In genomic region chr3:39443328-39443727, GRCm38 (mm10) we compare ENCODE assay signal across 11 mouse cellular contexts.
DNase-seq lines count a peak whose midpoint lies in the region; ATAC-seq and TF ChIP-seq lines count a peak whose summit lies in the region.
"Had no signal": no experiment of that assay in that cellular context is flagged by ENCODE, and none has a peak within 500 bp of the region (broad histone marks: within the 10 kb centered on the region; RNA-seq: fewer than 3 reads in every experiment).

No protein-coding gene starts in this region.

- peak overlapping the region; percentile 11; the same call in 1 of the 2 replicates for H3K4me2 ChIP-seq in hindbrain, postnatal 0 days (ENCODE audit: low read depth, low read length)
- no peak overlapping the region for H3K4me2 ChIP-seq in hindbrain, embryonic 12.5 days (replicated peaks)
- peak overlapping the region; percentile 50 for H3K4me2 ChIP-seq in embryonic facial prominence, embryonic 13.5 days
- H3K4me2 ChIP-seq: lung, embryonic 15.5 days had no signal

- no peak overlapping the region for H3K27ac ChIP-seq in hindbrain, postnatal 0 days
- no peak overlapping the region for H3K27ac ChIP-seq in hindbrain, embryonic 12.5 days
- H3K27ac ChIP-seq in embryonic facial prominence, embryonic 13.5 days = 0 out of 2 replicates have a peak overlapping the region, but pooled peaks have one; percentile 34
- H3K27ac ChIP-seq in gastrocnemius, adult 2 months = no peak overlapping the region
- H3K27ac ChIP-seq: lung, embryonic 15.5 days had no signal

- ATAC-seq in hindbrain, postnatal 0 days = peak; percentile 58; the same call in 1 of the 2 replicates
- ATAC-seq in hindbrain, embryonic 12.5 days (ENCODE audit: low FRiP score) = no peak
- no peak for ATAC-seq in embryonic facial prominence, embryonic 13.5 days (ENCODE audit: insufficient number of reproducible peaks, insufficient read depth, low FRiP score, low TSS enrichment, low read depth)

- intact Hi-C loops in gastrocnemius, adult 2 months (cut with DNase I) = no loop called here

- no peak overlapping the region for H3K4me3 ChIP-seq in hindbrain, postnatal 0 days (ENCODE audit: low read length)
- H3K4me3 ChIP-seq in hindbrain, embryonic 12.5 days = no peak overlapping the region
- H3K4me3 ChIP-seq in embryonic facial prominence, embryonic 13.5 days = no peak overlapping the region
- peak overlapping the region; percentile 39 for H3K4me3 ChIP-seq in gastrocnemius, adult 2 months
- H3K4me3 ChIP-seq: lung, embryonic 15.5 days had no signal

- TF ChIP-seq CTCF in hindbrain, postnatal 0 days (IDR thresholded peaks at IDR 0.05; ENCODE audit: low read depth) = no peak
- no peak for TF ChIP-seq CTCF in gastrocnemius, adult 2 months (IDR thresholded peaks at IDR 0.05)

- WGBS in hindbrain, postnatal 0 days = 46% methylated on average over 10 of the region's 10 CpGs
- WGBS in hindbrain, embryonic 12.5 days = 74% methylated on average over 10 of the region's 10 CpGs
- WGBS in embryonic facial prominence, embryonic 13.5 days = 41% methylated on average over 10 of the region's 10 CpGs

- H3K27me3 ChIP-seq in hindbrain, postnatal 0 days (ENCODE audit: insufficient read depth, low read length) = no peaks in the 10 kb centered on the region
- no peaks in the 10 kb centered on the region for H3K27me3 ChIP-seq in hindbrain, embryonic 12.5 days
- H3K27me3 ChIP-seq in embryonic facial prominence, embryonic 13.5 days = no peaks in the 10 kb centered on the region
- H3K27me3 ChIP-seq: lung, embryonic 15.5 days had no signal

- H3K9me3 ChIP-seq in hindbrain, postnatal 0 days (ENCODE audit: low read length) = no peaks in the 10 kb centered on the region
- H3K9me3 ChIP-seq in hindbrain, embryonic 12.5 days (replicated peaks) = no peaks in the 10 kb centered on the region
- no peaks in the 10 kb centered on the region for H3K9me3 ChIP-seq in embryonic facial prominence, embryonic 13.5 days
- H3K9me3 ChIP-seq: G1E; lung, embryonic 15.5 days had no signal

- DNase-seq in hindbrain, postnatal 0 days (ENCODE audit: low spot score) = peak; percentile 31
- DNase-seq in gastrocnemius, adult 2 months = peak; percentile 52
- DNase-seq in lung, postnatal 36 days = peak; percentile 16
- no peak for DNase-seq in adrenal gland, adult 8-10 months
- DNase-seq in frontal cortex, postnatal 14 days (ENCODE audit: low spot score in 2 of 2) = no peak
- DNase-seq in cerebellum, postnatal 36 days = no peak
- DNase-seq: thymus, postnatal 25 days had no signal

- no peaks in the 10 kb centered on the region for H3K4me1 ChIP-seq in hindbrain, postnatal 0 days (ENCODE audit: insufficient read depth, low read length)
- H3K4me1 ChIP-seq in hindbrain, embryonic 12.5 days = no peaks in the 10 kb centered on the region
- peaks cover 9% of the 10 kb centered on the region for H3K4me1 ChIP-seq in embryonic facial prominence, embryonic 13.5 days

- H3K9ac ChIP-seq in hindbrain, postnatal 0 days (replicated peaks; ENCODE audit: low read length) = no peak overlapping the region
- no peak overlapping the region for H3K9ac ChIP-seq in hindbrain, embryonic 12.5 days
- H3K9ac ChIP-seq in embryonic facial prominence, embryonic 13.5 days = no peak overlapping the region
- H3K9ac ChIP-seq: lung, embryonic 15.5 days had no signal

- H3K36me3 ChIP-seq in hindbrain, postnatal 0 days (ENCODE audit: insufficient read depth, low read length) = no peaks in the 10 kb centered on the region
- H3K36me3 ChIP-seq in hindbrain, embryonic 12.5 days = no peaks in the 10 kb centered on the region
- no peaks in the 10 kb centered on the region for H3K36me3 ChIP-seq in embryonic facial prominence, embryonic 13.5 days
- H3K36me3 ChIP-seq: G1E; lung, embryonic 15.5 days had no signal

Comparison
In these comparisons a context has a peak if more than half of its experiments do, and no peak if none do; other contexts are left out.
1. DNase-seq: peak in hindbrain, postnatal 0 days (single experiment), gastrocnemius, adult 2 months (single experiment) and lung, postnatal 36 days (single experiment); none in adrenal gland, adult 8-10 months (single experiment), frontal cortex, postnatal 14 days (0 of 2) and cerebellum, postnatal 36 days (0 of 2).